Mouse (Mus musculus) embryonic fibroblast, embryonic 13.5 days (primary cell): ENCODE data around the gene Tnrc6a. TPM values are rescaled to one million over a fixed set of nuclear protein-coding genes. Genes with fewer than 3 reads are reported as not detected.
A peak's percentile ranks its signal among the peaks of the same experiment; 100 is the strongest.

Source experiments
- H3K27ac ChIP-seq: 2 replicates; pipeline ENCODE4 v1.5.1; 2012; ENCODE audit warnings: low read length, control low read depth, inconsistent platforms; ENCODE audit not compliant: insufficient read depth
- H3K4me1 ChIP-seq: 2 replicates; pipeline ENCODE4 v1.6.1; 2011; ENCODE audit warnings: low read length; ENCODE audit not compliant: control insufficient read depth, insufficient read depth
- H3K4me3 ChIP-seq: 2 replicates; pipeline ENCODE4 v1.5.1; 2011; ENCODE audit warnings: mild to moderate bottlenecking, control low read depth, low read length; ENCODE audit not compliant: insufficient read depth
- CTCF ChIP-seq: IDR thresholded peaks from 2 replicates; pipeline ENCODE4 v1.5.1; 2011; ENCODE audit warnings: mild to moderate bottlenecking, control low read depth, low read length, moderate library complexity, borderline replicate concordance; ENCODE audit not compliant: insufficient read depth
- POLR2A ChIP-seq: IDR thresholded peaks from 2 replicates; pipeline ENCODE4 v1.6.1; 2011; ENCODE audit warnings: low read depth, mild to moderate bottlenecking, control low read depth, low read length, moderate library complexity
- polyA plus RNA-seq: library from polyadenylated mRNA; stranded (reverse); fragments of >200 nt; gene quantifications from 2 replicates; pipeline ENCODE4 v1.2.4, GENCODE M21; 2011; ENCODE audit warnings: low read depth; ENCODE audit not compliant: missing spikeins, insufficient read length

The Tnrc6a gene
- polyA plus RNA-seq, 1 experiment = 77.1 TPM

DNA sequence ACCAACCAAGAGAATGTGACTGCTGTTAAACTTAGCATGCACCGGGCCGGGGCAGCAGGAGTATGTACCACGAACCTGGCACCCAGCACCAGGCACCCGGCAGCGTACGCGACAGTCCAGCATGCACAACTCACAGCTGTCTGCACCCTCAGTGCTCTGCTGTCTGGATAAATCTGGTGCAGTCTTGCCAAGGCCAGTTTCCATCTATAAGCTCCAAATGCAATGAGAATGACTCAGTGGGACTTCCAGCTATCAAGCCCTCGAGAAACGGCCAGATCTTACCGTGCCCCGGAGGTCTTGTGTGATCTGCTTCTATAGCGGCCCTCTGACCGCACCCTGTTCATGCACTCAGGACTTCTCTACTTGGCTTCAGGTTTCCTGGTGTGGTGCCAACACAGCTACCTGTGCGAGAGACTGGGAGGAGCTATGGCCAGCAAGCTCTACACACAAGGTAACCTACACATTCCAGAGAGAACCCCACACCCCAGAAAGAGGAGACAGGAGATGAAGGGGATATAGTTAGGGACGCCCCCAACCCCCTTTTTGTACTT is 76.0 kb downstream of the Tnrc6a start:
- Histone ChIP-seq H3K4me1 (no peaks in the 10 kb centered on the region), H3K4me3 (no peak overlapping the region), H3K27ac (no peak overlapping the region)
- TF ChIP-seq POLR2A = no peak
- TF ChIP-seq CTCF = no peak

DNA sequence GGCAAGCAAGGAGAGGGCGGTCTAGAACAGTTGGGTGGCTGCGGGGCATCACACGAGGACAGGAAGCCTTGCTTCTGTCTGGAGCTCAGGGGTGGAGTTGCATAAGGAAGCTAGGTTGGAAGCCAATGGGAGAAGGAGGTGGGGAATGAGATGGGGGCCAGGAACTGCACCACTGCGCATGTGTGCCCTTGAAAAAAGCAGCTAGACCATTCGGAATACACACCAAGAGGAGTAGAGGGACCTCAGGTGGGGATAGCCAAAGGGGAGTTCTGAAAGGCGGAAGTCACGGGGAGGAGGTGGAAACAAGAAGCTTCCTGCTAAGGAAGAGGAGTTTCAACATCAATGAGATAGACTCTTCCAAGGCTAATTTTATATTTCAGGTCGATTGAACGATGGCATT is 77.0 kb downstream of the Tnrc6a start:
- H3K4me1 ChIP-seq = no peaks in the 10 kb centered on the region
- no peak overlapping the region for H3K4me3 ChIP-seq
- no peak for TF ChIP-seq POLR2A
- H3K27ac ChIP-seq = no peak overlapping the region

DNA sequence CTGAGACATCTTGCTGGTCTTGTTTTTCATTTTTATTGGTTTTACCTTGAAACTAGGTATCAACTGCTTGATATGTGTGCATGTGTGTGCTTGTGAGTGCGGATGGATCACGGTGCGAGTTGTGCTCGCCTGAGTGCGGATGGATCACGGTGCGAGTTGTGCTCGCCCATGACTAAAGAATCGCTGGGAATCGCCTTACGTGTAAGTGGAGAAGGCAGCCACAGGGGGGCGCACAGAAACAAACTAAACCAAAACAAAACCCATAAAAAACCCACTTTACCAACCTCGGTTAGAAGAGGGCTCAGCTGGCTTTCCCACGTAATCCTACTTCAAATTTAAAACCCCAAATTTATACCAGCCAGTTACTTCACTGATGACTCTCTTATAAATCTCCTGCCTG is 81.6 kb downstream of the Tnrc6a start:
- no peak for TF ChIP-seq POLR2A
- TF ChIP-seq CTCF = peak; percentile 50; the same call in 1 of the 2 replicates
- no peak overlapping the region for H3K4me3 ChIP-seq
- no peak overlapping the region for H3K27ac ChIP-seq
- H3K4me1 ChIP-seq = no peaks in the 10 kb centered on the region

DNA sequence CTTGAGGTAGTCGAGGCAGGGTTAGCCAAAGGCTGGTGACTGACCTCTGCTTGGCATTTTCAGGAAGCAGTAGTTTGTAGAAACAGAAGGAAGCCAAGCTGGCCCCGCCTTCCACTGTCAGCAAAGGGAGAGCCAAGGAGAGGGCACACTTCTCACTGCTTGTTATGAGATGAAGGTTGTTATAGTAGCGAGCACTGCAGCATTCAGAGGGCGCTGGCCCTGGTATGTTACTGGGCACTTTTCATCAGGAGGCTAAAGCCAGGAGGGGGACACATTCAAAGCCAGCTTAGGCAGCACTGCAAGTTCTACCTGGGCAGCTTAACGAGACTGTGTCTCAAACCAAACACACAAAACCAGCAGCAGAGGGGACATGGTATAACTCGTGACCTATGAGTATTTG is 83.9 kb downstream of the Tnrc6a start:
- Histone ChIP-seq H3K4me1 (no peaks in the 10 kb centered on the region), H3K27ac (no peak overlapping the region), H3K4me3 (no peak overlapping the region)
- TF ChIP-seq CTCF = no peak
- TF ChIP-seq POLR2A = no peak

DNA sequence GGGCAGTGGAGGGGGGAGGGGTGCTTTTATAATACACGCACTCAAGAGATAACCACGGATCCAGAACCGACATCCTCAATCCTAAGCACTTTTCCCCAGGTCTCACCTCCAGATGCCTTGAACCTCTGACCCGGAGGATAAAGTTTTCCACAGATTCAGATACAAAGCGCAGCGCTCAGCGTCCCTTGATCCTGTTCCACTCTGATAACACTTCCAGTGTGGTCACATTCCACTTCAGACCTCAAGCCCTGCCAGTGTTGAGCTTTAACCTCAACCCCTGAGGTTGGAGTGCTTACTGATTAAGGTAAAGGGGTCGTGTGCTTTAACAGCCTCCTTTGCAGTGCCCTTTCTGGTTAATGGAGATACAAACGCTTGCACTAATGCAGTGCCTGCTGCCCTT is 86.2 kb downstream of the Tnrc6a start:
- Histone ChIP-seq H3K27ac (no peak overlapping the region), H3K4me3 (no peak overlapping the region), H3K4me1 (no peaks in the 10 kb centered on the region)
- TF ChIP-seq POLR2A = no peak
- no peak for TF ChIP-seq CTCF

DNA sequence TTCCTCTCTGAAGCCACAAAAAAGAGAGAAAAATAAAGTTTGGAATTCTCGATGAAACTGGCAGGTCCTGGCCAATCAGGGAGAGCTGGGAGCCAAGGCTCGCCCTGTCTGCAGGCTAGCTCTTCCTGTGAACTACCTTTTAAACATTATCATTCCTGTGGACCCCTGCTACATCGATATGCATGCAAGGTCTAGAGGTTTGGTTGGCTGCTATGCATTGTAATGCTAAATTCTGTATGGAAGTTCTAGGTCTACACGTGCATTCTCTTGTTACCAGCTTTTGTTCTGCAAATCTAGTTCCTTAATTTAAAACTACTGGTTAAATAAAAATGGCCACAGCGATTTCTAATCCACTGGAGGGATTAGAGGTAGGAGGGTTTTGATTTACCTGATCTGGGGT is 87.8 kb downstream of the Tnrc6a start:
- Histone ChIP-seq H3K4me1 (no peaks in the 10 kb centered on the region), H3K4me3 (no peak overlapping the region), H3K27ac (no peak overlapping the region)
- TF ChIP-seq POLR2A (no peak), CTCF (no peak)

DNA sequence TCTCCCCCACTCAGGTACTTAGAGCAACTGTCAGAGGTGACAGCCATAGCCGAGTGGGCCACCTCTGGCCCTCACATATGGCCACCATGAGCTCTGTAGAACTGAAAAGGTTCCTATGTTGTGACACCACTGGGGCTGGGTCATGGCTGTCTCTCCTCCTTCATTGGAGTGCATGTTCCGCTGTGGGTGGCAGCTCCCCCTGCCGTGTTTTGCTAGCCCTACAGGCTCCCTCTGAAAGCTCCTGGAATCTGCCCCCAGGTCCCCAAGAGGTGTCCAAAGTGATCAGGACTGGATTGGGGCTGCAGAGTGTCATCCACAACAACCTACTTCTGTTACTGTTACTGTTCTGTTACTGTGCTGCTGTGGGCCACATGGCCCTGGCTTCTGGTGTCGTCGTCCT is 88.6 kb downstream of the Tnrc6a start:
- no peak overlapping the region for H3K4me3 ChIP-seq
- H3K4me1 ChIP-seq = no peaks in the 10 kb centered on the region
- H3K27ac ChIP-seq = no peak overlapping the region
- TF ChIP-seq CTCF (no peak), POLR2A (no peak)

DNA sequence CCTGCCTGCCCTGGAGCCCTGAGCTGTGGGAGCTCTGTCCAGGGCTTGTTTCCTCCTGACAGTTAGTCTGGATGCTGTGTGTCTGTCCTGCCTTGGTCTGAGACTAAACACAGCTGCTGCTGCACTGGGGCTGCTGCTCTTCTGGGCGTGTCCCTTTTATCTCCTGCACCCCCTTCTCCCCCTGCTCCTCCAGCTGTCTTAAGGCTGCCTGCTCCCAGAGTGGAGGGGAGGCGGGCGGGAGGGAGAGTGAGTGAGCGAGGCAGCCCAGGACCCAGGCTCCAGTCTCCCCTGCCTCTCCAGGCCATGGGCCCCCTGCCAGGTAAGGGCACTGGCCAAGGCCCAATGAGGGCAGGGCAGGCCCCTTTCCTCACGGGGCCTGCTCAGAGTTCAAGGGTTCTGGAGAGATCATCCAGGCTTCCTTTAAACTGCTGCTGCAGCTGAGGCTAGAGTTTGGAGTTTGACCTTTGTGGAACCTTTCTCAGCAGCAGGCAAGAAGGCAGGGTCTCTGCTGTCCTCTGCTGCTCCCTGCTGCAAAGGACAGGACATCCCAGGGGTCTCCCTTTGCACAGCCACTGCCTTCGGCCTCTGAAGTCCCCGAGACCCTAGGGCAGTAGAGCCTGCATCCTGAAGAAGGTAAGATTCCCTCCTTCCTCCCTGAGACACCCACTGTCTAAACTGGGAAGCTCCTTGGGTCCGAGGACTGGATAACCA is 90.8 kb downstream of the Tnrc6a start, which contains the start of gene Slc5a11:
Gene Slc5a11 (plus strand): TSS at position 416 of the 711 bp plus-strand sequence.
- TF ChIP-seq POLR2A (no peak), CTCF (no peak)

DNA sequence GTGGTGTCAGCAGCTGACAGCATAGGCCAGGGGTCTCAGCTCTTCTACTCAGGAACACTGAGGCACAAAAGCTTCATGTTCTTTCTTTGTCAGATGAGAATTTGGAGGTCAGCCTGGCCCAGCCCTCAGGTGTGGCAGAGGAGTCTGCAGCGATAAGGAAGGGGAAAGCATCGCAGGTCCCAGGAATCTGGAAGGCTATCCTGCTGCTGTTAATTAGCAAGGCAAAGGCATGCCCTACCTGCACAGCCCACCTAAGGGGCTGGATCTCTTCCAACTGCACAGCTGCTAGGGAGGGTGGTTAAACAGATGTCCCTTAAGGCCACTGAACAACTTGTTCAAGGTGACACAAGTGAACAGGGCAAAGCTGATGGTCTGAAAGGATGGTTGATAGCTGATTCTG is 91.5 kb downstream of the Tnrc6a start:
- Histone ChIP-seq H3K4me3 (no peak overlapping the region), H3K4me1 (no peaks in the 10 kb centered on the region), H3K27ac (no peak overlapping the region)
- TF ChIP-seq POLR2A = no peak
- no peak for TF ChIP-seq CTCF

More for the DNA sequence above, 90.8 kb downstream of the Tnrc6a start, which contains the start of gene Slc5a11:
- Histone ChIP-seq H3K4me3 (no peak within 1 kb of the TSS), H3K4me1 (no peaks in the 10 kb centered on the region), H3K27ac (no peak within 1 kb of the TSS)
